Mouse (Mus musculus) ZHBTc4 (cell line): ENCODE results near the gene Cbfb.

Source experiments
- DNase-seq: peaks from one replicate; pipeline ENCODE4 v3.0.0-alpha.2; 2011; ENCODE audit warnings: low read depth, low spot score

The Cbfb gene

GRCm38 (mm10) chr8:105251954-105252353, 81.5 kb downstream of the Cbfb start:
- DNase-seq, result no peak

- DNase-seq, result no peak
Measured at GRCm38 (mm10) chr8:105252680-105253537, 82.4 kb downstream of the Cbfb start.

DNA sequence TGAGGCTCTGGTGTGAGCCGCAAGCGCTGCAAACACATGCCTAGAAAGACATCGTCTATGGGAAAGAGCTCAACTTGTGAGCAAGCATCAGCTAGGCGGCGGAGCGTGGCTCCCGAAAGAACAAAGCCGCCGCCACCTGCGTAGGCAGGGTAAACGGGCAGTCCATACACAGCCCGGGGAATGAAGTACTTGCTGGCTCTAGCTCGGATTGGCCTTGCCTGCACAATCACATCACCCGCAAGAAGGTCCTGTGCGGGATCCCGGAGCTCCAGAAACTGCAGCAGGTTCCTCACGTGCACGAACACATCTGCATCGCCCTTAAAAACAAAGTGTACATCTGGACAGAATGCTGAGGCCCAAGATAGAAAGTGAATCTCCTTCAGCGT, 83.3 kb downstream of the Cbfb start:
- peak; percentile 65 for DNase-seq

DNA sequence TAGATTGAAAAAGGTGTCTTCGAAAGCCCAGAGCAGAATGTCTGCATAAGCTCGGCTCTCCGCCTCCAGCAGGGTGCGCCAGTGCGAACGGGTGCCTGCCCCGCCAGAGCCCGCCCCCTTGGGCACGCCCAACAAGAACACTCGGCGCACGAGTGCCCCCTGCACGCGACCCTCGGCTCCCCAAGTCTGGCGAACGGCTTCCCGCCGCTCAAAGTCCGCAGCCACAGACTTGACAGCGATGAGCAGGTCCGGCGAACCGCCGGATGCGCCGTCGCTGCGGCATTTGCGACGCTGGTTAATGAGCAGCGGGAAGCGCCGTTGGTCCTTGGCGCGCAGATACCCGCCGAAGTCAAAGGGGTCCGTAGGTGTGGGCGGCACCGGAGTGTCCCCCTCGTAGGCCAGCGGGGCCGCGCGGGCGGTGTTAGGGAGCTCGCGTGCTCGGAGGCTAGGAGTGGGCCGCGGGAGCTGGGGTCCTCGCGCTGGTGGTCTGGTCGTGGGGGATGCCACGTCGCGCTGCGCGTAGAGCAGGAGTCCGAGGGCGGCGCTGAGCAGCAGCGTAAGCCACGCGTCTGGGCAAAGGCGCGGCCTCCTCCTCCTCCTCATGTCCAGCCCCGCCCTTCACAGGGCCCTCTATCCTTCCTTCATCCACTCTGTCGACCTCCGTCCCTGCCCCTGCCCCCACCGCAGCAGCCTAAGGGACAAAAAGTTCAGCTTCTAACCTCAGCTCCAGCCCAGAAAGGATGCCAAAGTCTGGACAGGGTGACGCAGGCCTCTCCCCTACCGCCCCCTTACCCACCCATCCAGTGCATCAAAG, 83.9 kb downstream of the Cbfb start:
- peak; percentile 95 for DNase-seq

DNA sequence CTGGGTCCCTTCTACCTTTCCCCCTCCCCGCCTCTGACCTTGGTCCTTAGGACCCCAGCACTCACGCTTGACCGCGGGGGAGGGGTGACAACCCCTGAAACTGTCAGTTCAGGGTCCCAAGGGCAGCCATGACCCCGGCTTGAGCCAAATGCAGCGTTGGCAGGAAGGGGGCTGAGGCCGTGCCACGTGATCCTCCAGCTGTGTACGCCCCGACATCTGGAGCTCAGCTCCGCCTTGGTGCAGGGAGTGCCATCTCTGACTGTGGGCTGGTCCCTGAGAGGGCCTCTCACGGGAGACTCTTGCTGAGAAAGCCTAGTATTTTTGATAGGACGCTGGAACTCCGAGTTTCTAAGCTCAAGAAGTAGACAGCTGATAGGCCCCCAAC, 84.5 kb downstream of the Cbfb start, which contains the start of gene B3gnt9:
Gene B3gnt9 (minus strand): TSS at position 188 of the 385 bp plus-strand sequence.
- peak; percentile 68 for DNase-seq

GRCm38 (mm10) chr8:105257318-105258114, 87.0 kb downstream of the Cbfb start:
- DNase-seq, result peak; percentile 43

DNA sequence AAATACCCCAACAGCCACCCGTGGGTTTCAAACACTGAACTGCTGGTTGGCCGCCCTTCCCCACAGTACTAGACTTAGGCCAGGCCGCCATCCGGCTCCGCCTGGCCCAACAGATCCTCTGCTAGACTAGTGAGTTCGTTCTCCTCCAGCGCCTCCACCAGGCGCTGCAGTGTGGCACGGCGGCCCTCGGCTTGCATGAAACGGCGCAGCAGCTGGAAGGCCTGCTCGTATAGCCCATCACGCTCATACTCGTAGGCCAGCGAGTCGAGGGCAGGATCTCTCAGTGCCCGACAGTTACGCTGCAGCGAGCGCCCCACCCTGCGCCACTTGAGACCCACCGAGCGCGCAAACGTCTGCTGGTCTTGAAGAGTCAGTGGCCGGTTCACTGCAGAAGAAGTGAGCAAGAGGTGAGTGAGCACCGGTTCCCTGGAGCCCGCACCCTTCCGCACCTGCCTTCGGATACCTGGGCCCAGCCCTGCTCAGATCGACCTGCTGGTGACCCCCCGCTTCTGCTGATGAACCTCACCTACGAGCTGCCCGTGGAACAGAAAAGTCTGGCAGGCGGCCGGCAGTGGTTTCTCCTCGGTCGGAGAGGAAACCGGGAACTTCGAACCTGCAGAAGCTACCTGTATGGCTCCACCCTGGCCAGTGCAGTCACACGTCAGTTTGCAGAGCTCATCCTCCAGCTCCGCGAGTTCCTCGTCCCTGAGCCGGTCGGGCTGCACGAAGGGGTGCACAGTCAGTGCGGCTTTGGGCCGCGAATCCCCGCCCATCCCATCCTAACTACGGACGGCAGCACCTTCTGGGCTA, 88.6 kb downstream of the Cbfb start:
- DNase-seq, result peak; percentile 76

DNA sequence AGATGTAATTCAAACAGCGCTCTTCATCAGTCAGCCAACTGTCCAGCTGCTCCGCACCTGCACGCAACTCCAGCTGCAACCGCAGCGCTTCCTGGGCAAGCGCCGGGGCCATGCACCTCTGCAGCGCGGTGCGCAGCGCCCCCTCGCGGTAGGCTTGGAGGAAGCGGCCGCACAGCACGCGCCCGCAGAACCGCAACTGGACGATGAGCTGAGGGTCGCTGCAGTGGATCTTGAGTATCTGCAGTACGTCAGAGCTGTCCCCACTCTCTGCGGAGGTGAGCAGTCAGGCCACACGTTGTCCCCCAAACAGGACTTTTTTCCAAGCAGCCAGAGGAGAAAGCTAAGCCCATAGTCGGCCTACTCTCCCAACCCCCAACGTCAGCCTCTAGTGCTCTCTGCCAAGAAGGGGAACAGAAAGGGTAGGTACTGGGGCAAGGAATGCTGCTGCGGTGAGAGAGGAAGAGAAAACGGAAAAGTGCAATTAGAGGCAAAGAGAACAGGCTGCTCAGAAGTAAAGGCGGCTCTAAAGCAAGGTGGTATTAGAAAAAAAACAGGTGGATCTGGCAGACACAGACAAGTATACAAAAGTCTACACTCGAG, 89.3 kb downstream of the Cbfb start:
- peak; percentile 88 for DNase-seq

DNA sequence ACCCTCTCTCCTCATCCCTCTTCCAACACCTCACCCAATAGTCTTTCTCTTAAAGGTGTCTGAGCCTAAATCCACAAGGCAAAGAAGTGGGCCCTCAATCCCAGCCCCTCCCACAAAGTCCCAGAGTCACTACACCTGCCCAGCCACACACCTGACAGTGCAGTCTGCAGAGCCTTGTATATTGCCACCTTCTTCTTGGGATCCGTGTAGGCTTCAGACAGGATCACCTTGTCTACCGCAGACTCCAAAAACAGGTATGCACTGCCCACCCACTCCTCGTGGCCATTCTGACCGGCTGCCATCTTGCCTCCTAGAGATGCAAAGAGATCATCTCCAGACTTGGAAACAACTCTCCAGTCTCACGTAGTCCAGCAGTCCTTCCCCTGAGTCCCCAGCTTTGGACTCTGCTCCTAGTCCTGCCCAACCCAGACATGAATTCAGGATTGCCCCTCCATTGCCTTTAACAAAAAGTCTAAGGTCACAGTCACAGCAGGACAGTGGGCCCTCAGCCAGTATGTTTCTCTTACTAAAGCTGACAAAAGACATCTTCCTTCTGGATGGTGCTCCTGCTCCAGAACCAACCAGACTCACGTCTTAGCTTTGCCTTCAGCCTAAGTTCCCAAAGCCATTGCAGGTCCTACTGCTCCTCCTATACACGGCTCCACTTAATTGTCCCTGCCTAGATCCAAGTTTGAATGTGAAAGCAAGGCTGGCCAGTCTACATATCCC, 90.1 kb downstream of the Cbfb start:
- no peak for DNase-seq

DNA sequence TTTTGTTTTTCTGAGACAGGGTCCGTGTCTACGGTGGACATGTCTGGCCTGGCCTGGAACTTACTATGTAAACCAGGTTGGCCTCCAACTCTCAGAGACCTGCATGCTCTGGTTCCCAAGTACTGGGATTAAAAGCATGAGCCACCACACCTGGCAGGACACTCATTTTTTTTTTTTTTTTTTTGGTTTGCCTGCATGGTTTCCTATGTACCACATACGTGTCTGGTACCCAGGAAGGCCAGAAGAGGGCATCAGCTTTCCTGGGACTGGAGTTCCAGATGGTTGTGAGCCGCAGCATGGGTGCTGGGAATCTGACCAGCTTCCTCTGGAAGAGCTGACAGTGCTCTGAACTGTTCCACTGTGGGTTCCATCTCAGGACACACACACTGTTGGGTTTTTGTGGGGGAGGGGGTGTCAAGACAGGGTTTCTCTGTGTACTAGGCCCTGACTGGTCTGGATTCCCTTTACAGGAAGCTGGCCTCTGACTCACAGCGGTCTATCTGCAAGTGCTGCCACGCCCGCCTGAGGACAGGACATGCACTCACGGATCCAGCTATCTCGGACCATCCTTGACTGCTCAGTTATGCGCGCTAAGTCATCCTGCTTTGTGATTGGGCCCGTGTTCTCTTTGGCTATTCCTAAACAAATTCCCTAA, 91.0 kb downstream of the Cbfb start:
- DNase-seq, result peak; percentile 46

GRCm38 (mm10) chr8:105263244-105263912, 92.9 kb downstream of the Cbfb start:
- no peak for DNase-seq

DNA sequence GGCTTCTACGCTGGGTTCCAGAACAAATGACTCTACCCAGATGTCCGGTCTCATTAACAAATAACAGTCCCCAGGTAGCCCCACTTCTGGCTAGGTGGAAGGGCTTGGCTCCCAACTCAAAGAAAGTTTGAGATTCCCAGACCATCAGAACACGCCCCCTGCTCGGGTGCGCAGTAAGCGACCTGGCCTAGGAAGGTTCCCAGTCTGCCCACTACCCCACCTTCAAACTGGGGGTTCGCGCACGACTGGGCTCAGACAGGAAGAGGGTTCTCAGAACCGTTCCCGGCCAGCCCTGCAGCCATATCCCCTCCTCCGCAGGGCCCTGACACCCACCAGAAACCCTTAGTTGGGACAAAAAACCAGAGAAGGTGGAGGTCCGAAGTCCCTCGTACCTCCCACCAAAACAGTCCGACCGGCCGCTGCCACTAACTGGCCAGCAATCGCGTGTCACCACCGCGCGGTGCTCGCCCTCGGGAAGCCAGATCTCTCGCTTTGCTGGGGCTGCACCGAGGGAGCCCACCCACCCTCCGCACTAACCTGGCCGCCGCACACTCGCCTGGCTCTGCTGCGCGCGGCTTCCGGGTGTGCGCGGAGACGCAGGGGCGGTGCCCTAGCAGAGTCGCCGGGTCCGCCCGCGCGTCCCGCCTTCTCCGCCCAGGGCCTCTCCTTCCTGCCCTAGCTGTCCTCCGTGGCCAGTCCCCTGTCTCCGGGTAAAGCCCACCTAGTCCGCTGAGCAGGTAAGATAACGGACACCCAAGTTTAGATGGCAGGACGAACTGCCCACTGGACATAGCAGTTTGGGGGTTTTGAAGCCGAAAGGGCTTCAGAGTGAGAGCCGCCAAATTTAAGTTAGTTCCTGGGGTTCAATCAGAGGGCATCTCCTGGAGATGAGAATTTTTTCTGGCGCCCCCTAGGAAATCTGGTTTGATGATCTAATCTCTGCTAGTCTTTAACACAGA, 93.8 kb downstream of the Cbfb start, which contains the start of the genes Tradd and Fbxl8:
Gene Tradd (minus strand): TSS at position 586 of the 959 bp plus-strand sequence.
Gene Fbxl8 (plus strand): TSS at position 625 of the 959 bp plus-strand sequence.
- peak; percentile 62 for DNase-seq

- DNase-seq, result peak; percentile 65
Measured at GRCm38 (mm10) chr8:105265128-105265527, 94.7 kb downstream of the Cbfb start.

GRCm38 (mm10) chr8:105266775-105267174, 96.3 kb downstream of the Cbfb start:
- peak; percentile 67 for DNase-seq
